Mouse (Mus musculus) MEL (cell line): ENCODE data around the gene Hcrt. TPM values are rescaled to one million over a fixed set of nuclear protein-coding genes. Genes with fewer than 3 reads are reported as not detected.

Experiments used
- DNase-seq: peaks from one replicate; pipeline ENCODE4 v3.0.0; 2011; ENCODE audit warnings: low read depth, low spot score
- H3K27ac ChIP-seq: 2 replicates; pipeline ENCODE4 v1.5.1; 2012; ENCODE audit warnings: low read depth, mild to moderate bottlenecking, control low read depth, low read length, moderate library complexity; ENCODE audit not compliant: control insufficient read depth
- H3K27me3 ChIP-seq, 2 experiments: fragments of 150-350 bp in 1 of 2; sonication (generic) in 1 of 2; 2 replicates each; pipeline ENCODE4 v1.6.1; 2012; ENCODE audit warnings: low read length in 2 of 2, mild to moderate bottlenecking in 2 of 2, improper control_type of control experiment in 1 of 2, moderate library complexity in 1 of 2; ENCODE audit not compliant: insufficient read depth in 2 of 2, control insufficient read depth in 1 of 2
- H3K36me3 ChIP-seq, 2 experiments: 2 replicates each; pipeline ENCODE4 v1.6.1; 2012 to 2014; ENCODE audit warnings: low read length in 2 of 2, improper control_type of control experiment in 1 of 2, inconsistent platforms in 1 of 2, mild to moderate bottlenecking in 1 of 2; ENCODE audit not compliant: insufficient read depth in 2 of 2, control insufficient read depth in 1 of 2
- H3K4me1 ChIP-seq, 2 experiments: fragments of 150-350 bp in 1 of 2; sonication (generic) in 1 of 2; 2 replicates each; pipeline ENCODE4 v1.6.1; 2012; ENCODE audit warnings: low read length in 2 of 2, improper control_type of control experiment in 1 of 2, mild to moderate bottlenecking in 1 of 2; ENCODE audit not compliant: insufficient read depth in 2 of 2, control insufficient read depth in 1 of 2
- H3K4me3 ChIP-seq, 2 experiments: fragments of 150-350 bp in 1 of 2; sonication (generic) in 1 of 2; 2 replicates each; pipeline ENCODE4 v1.5.1; 2012; ENCODE audit warnings: low read depth in 2 of 2, low read length in 2 of 2, mild to moderate bottlenecking in 2 of 2, moderate library complexity in 2 of 2, control low read depth in 1 of 2, improper control_type of control experiment in 1 of 2; ENCODE audit not compliant: control insufficient read depth in 1 of 2, insufficient read depth in 1 of 2
- H3K79me2 ChIP-seq: 2 replicates; pipeline ENCODE4 v1.6.1; 2012; ENCODE audit warnings: mild to moderate bottlenecking, low read length, moderate library complexity; ENCODE audit not compliant: control insufficient read depth, poor library complexity, insufficient read depth
- H3K9ac ChIP-seq: 2 replicates; pipeline ENCODE4 v1.6.1; 2012; ENCODE audit warnings: low read depth, mild to moderate bottlenecking, control low read depth, low read length, moderate library complexity; ENCODE audit not compliant: control insufficient read depth, poor library complexity, severe bottlenecking
- H3K9me3 ChIP-seq: fragments of 150-350 bp; sonication (generic); replicated peaks from 2 replicates; pipeline ENCODE4 v1.6.1; 2012; ENCODE audit warnings: mild to moderate bottlenecking, low read length, improper control_type of control experiment, moderate library complexity; ENCODE audit not compliant: insufficient read depth
- CHD1 ChIP-seq: IDR thresholded peaks from 2 replicates; pipeline ENCODE4 v1.6.1; 2012; ENCODE audit warnings: low read depth, mild to moderate bottlenecking, inconsistent platforms, low read length, improper control_type of control experiment
- E2F4 ChIP-seq: IDR thresholded peaks from 2 replicates; pipeline ENCODE4 v1.6.1; 2011; ENCODE audit warnings: low read depth, low read length, improper control_type of control experiment, borderline replicate concordance
- EP300 ChIP-seq, 2 experiments: IDR thresholded peaks; 2 replicates each; pipeline ENCODE4 v1.6.1; 2011; ENCODE audit warnings: improper control_type of control experiment in 2 of 2, low read length in 2 of 2, low read depth in 1 of 2, mild to moderate bottlenecking in 1 of 2
- GABPA ChIP-seq: IDR thresholded peaks from 2 replicates; pipeline ENCODE4 v1.6.1; 2012; ENCODE audit warnings: low read depth, mild to moderate bottlenecking, inconsistent platforms, low read length, improper control_type of control experiment, moderate library complexity
- HCFC1 ChIP-seq: IDR thresholded peaks from 2 replicates; pipeline ENCODE4 v1.6.1; 2012; ENCODE audit warnings: low read depth, mild to moderate bottlenecking, inconsistent platforms, low read length, improper control_type of control experiment, moderate library complexity
- JUND ChIP-seq: IDR thresholded peaks from 2 replicates; pipeline ENCODE4 v1.6.1; 2011; ENCODE audit warnings: low read depth, mild to moderate bottlenecking, improper control_type of control experiment, low read length
- MAFK ChIP-seq: IDR thresholded peaks from 2 replicates; pipeline ENCODE4 v1.6.1; 2011; ENCODE audit warnings: low read depth, mild to moderate bottlenecking, low read length, improper control_type of control experiment, borderline replicate concordance
- MAZ ChIP-seq: IDR thresholded peaks from 2 replicates; pipeline ENCODE4 v1.6.1; 2012; ENCODE audit warnings: low read depth, mild to moderate bottlenecking, inconsistent platforms, low read length, improper control_type of control experiment
- MEF2A ChIP-seq: IDR thresholded peaks from 2 replicates; pipeline ENCODE4 v1.6.1; 2014; ENCODE audit warnings: low read depth, mild to moderate bottlenecking, inconsistent platforms, low read length, improper control_type of control experiment; ENCODE audit not compliant: poor library complexity, insufficient replicate concordance, severe bottlenecking; ENCODE audit errors: extremely low read depth
- MXI1 ChIP-seq: IDR thresholded peaks from 2 replicates; pipeline ENCODE4 v1.6.1; 2011; ENCODE audit warnings: mild to moderate bottlenecking, low read depth, low read length, improper control_type of control experiment
- MYB ChIP-seq: IDR thresholded peaks from 2 replicates; pipeline ENCODE4 v1.6.1; 2011; ENCODE audit warnings: mild to moderate bottlenecking, low read depth, low read length, improper control_type of control experiment
- MYC ChIP-seq: IDR thresholded peaks from 2 replicates; pipeline ENCODE4 v1.6.1; 2011; ENCODE audit warnings: low read depth, mild to moderate bottlenecking, low read length, improper control_type of control experiment, moderate library complexity
- NELFE ChIP-seq: IDR thresholded peaks from 2 replicates; pipeline ENCODE4 v1.6.1; 2011; ENCODE audit warnings: low read depth, low read length, improper control_type of control experiment
- NRF1 ChIP-seq: IDR thresholded peaks from 2 replicates; pipeline ENCODE4 v1.6.1; 2014; ENCODE audit warnings: low read depth, mild to moderate bottlenecking, inconsistent platforms, low read length, improper control_type of control experiment, moderate library complexity; ENCODE audit not compliant: poor library complexity, insufficient read depth, severe bottlenecking
- POLR2A ChIP-seq, 2 experiments: IDR thresholded peaks; 2 replicates each; pipeline ENCODE4 v1.6.1; 2011 to 2012; ENCODE audit warnings: low read length in 2 of 2, mild to moderate bottlenecking in 2 of 2, control low read depth in 1 of 2, improper control_type of control experiment in 1 of 2, low read depth in 1 of 2, moderate library complexity in 1 of 2; ENCODE audit not compliant: control insufficient read depth in 1 of 2, insufficient read depth in 1 of 2, poor library complexity in 1 of 2
- POLR2AphosphoS2 ChIP-seq: IDR thresholded peaks from 2 replicates; pipeline ENCODE4 v1.6.1; 2011; ENCODE audit warnings: low read length, improper control_type of control experiment
- RAD21 ChIP-seq: IDR thresholded peaks from 2 replicates; pipeline ENCODE4 v1.6.1; 2011; ENCODE audit warnings: mild to moderate bottlenecking, low read depth, low read length, improper control_type of control experiment
- SIN3A ChIP-seq: IDR thresholded peaks from 2 replicates; pipeline ENCODE4 v1.6.1; 2012; ENCODE audit warnings: low read length, improper control_type of control experiment, inconsistent platforms
- TBP ChIP-seq: IDR thresholded peaks from 2 replicates; pipeline ENCODE4 v1.8.0; 2011; ENCODE audit warnings: low read depth, low read length, improper control_type of control experiment
- USF2 ChIP-seq, 2 experiments: IDR thresholded peaks; 2 replicates each; pipeline ENCODE4 v1.6.1; 2011 to 2012; ENCODE audit warnings: improper control_type of control experiment in 2 of 2, low read length in 2 of 2, borderline replicate concordance in 1 of 2, inconsistent platforms in 1 of 2, low read depth in 1 of 2, mild to moderate bottlenecking in 1 of 2; ENCODE audit not compliant: insufficient read depth in 1 of 2
- ZKSCAN1 ChIP-seq: IDR thresholded peaks from 2 replicates; pipeline ENCODE4 v1.6.1; 2012; ENCODE audit warnings: low read depth, mild to moderate bottlenecking, inconsistent platforms, low read length, improper control_type of control experiment, moderate library complexity
- ZMIZ1 ChIP-seq: IDR thresholded peaks from 2 replicates; pipeline ENCODE4 v1.6.1; 2012; ENCODE audit warnings: low read depth, mild to moderate bottlenecking, inconsistent platforms, low read length, improper control_type of control experiment, moderate library complexity
- ZNF384 ChIP-seq: IDR thresholded peaks from 2 replicates; pipeline ENCODE4 v1.6.1; 2012; ENCODE audit warnings: low read depth, mild to moderate bottlenecking, inconsistent platforms, low read length, improper control_type of control experiment
- polyA plus RNA-seq, 2 experiments: library from polyadenylated mRNA; stranded (reverse) in 1 of 2; unstranded in 1 of 2; fragments of >175 nt in 1 of 2; fragments of >200 nt in 1 of 2; gene quantifications; 2 replicates each; pipeline versions ENCODE4 v1.2.1 to v1.2.4; 2012; ENCODE audit warnings: low replicate concordance in 2 of 2, low read depth in 1 of 2; ENCODE audit not compliant: insufficient read length in 2 of 2, insufficient read depth in 1 of 2, missing spikeins in 1 of 2
- total RNA-seq: library from RNA; depleted of rRNA; stranded (reverse); fragments of 300-350 nt; gene quantifications from 2 replicates; pipeline ENCODE4 v1.2.3, GENCODE M21; 2012

Hcrt gene
- total and polyA plus RNA-seq, 3 experiments: not detected

- TF ChIP-seq GABPA (no peak; the same call in 1 of the 2 replicates), CHD1 (peak; percentile 82; the same call in 1 of the 2 replicates), EP300 (IDR thresholded peaks at IDR 0.05; ENCODE audit: low read depth in 1 of 2, low read length in 2 of 2) (peak in 1 of 2 experiments; percentile 72; a peak in 2 of 4 replicates), RAD21 (no peak), ZNF384 (0 out of 2 replicates have a peak, but pooled peaks have one; percentile 7), MYB (no peak), MEF2A (no peak)
Observed at GRCm38 (mm10) chr11:100737105-100737733, 25.5 kb downstream of the Hcrt start (continued).

DNA sequence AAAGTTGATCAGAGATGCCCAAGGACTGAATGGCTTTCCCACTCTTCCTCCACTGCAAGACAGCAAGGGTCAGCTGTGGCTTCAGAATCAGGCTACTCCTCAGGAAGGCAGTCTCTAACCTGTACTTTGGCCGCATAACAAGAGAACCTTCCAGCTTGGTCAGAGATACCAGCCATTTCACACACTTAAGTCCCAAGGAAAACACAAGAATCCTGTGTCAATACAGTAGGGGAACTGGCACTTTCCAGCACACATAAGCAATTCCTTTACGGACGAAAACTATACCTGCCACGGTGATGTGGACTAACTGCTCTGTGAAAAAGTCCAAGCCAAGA is 26.0 kb downstream of the Hcrt start:
- TF ChIP-seq E2F4 (no peak), CHD1 (peak; percentile 22; the same call in 1 of the 2 replicates)
- Histone ChIP-seq H3K27me3 (no peaks in the 10 kb centered on the region), H3K9ac (peak overlapping the region; percentile 83), H3K36me3 (peaks cover 7 to 34% of the 10 kb centered on the region in 2 experiments), H3K27ac (peak overlapping the region; percentile 85), H3K79me2 (peaks cover 59% of the 10 kb centered on the region), H3K9me3 (no peaks in the 10 kb centered on the region), H3K4me1 (peaks cover 2 to 24% of the 10 kb centered on the region in 2 experiments; a peak in 3 of 4 replicates), H3K4me3 (peak overlapping the region; percentile 67 to 77)
- no peak for DNase-seq

DNA sequence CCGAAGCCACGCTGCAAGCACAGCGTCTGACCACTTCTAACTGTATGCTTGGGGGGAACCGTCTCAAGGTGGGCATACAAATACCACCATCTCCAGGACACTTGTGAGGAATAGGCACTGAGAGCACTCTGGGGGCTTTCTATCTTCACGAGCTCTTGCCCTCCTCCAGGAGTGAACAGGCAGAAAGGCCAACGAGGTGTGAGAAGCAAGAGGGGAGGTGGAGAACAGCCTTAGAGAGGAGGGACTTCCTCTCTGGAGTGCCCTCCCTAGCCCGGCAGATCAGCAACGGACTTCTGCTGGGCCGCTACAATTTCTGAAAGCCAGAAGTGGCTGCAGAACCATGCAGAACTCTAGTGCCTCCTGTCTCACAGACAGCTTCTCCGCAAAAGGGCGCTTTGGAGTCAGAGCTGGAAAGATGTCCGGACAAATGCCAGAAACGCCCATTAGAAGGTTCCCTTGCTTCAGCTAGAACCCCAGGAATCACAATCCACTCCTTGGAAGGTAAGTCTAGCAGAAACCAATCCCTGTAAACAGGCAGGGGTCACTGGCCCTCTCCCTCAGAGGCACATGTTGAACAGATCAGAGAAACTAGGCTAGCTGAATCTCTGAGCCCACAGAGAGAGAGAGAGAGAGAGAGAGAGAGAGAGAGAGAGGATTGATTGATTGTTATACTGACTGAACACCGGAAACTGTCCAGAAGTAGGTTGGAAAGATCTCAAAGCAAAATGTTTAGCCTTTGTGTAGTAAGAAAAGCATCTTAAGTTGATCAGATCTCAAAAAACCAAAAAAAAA is 26.6 kb downstream of the Hcrt start:
- H3K4me1 ChIP-seq: peaks cover 2 to 25% of the 10 kb centered on the region in 2 experiments
- peak; percentile 81 for DNase-seq

More for the DNA sequence above, 26.6 kb downstream of the Hcrt start:
- Histone ChIP-seq H3K27ac (peak overlapping the region; percentile 85), H3K9ac (peak overlapping the region; percentile 83), H3K27me3 (no peaks in the 10 kb centered on the region), H3K36me3 (peaks cover 7 to 38% of the 10 kb centered on the region in 2 experiments), H3K4me3 (peak overlapping the region; percentile 67 to 77), H3K79me2 (peaks cover 65% of the 10 kb centered on the region), H3K9me3 (no peaks in the 10 kb centered on the region)
- 0 out of 2 replicates have a peak, but pooled peaks have one; percentile 55 for TF ChIP-seq ZMIZ1
- TF ChIP-seq MXI1: peak; percentile 8; the same call in 1 of the 2 replicates
- TF ChIP-seq NRF1: no peak
- TF ChIP-seq POLR2AphosphoS2: no peak
- TF ChIP-seq HCFC1: peak; percentile 63
- peak; percentile 45; the same call in 1 of the 2 replicates for TF ChIP-seq TBP
- TF ChIP-seq ZKSCAN1: no peak
- 0 out of 2 replicates have a peak, but pooled peaks have one; percentile 54 for TF ChIP-seq MAZ
- TF ChIP-seq MYC: peak; percentile 6; the same call in 1 of the 2 replicates
- TF ChIP-seq USF2 (IDR thresholded peaks at IDR 0.05; ENCODE audit: borderline replicate concordance in 1 of 2, insufficient read depth in 1 of 2, low read depth in 1 of 2, low read length in 2 of 2): no peak
- TF ChIP-seq JUND: peak; percentile 88; the same call in 1 of the 2 replicates
- peak; percentile 40; the same call in 1 of the 2 replicates for TF ChIP-seq NELFE
- peak; percentile 73; the same call in 1 of the 2 replicates for TF ChIP-seq CHD1
- TF ChIP-seq MYB: peak; percentile 33; the same call in 1 of the 2 replicates
- peak; percentile 52 to 76; a peak in 2 of 4 replicates for TF ChIP-seq POLR2A (IDR thresholded peaks at IDR 0.05; ENCODE audit: control insufficient read depth in 1 of 2, insufficient read depth in 1 of 2, low read depth in 1 of 2, low read length in 2 of 2, poor library complexity in 1 of 2)
- no peak for TF ChIP-seq RAD21
- peak; percentile 5 to 36; a peak in 2 of 4 replicates for TF ChIP-seq EP300 (IDR thresholded peaks at IDR 0.05; ENCODE audit: low read depth in 1 of 2, low read length in 2 of 2)
- TF ChIP-seq MAFK: no peak
- TF ChIP-seq SIN3A: peak; percentile 88
